ENCODE assay signal across 19 mouse cellular contexts in the genomic region with DNA sequence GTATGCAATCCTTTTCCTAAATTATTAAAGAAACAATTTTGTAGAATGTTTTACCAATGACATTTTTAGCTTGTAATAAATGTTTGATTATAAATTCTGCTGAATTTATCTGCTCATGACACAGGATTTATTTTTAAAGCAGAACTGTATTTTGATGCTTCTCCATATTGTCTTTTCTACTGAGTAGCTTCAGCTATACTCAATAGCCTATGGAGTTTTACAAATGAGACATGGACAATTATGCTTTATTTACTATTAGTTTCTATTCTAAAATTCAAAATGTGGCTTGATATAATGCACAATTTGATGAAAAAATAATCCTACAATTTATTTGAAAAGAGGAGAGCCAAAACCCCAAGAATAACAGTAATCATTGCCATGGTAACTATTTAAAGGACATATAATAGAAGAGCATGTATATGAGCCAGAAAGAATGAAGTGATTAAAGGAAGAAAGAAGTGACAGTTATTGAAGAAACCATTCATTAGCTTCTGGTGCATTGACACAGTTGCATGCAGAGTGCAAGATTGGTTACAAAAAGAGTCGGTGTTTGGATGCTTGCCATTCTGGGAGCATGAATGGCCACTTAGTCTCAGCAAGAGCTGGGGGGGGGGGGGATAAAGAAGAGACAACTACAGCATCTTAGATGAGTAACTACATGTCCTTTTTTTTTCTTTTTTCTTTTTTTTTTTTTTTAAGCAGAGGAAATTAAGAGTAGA.
DNase-seq lines count a peak whose midpoint lies in the region; ATAC-seq lines count a peak whose summit lies in the region.
"Had no signal": no experiment of that assay in that cellular context is flagged by ENCODE, and none has a peak within 500 bp of the region (broad histone marks: within the 10 kb centered on the region; RNA-seq: fewer than 3 reads in every experiment).

No protein-coding gene starts in this region.

- DNase-seq in frontal cortex, postnatal 36 days (ENCODE audit: low spot score in 2 of 2) = no peak
- peak; percentile 55 to 60 for DNase-seq in right cerebral cortex, postnatal 10 days (ENCODE audit: low spot score in 2 of 2)
- no peak for DNase-seq in right cerebral cortex, postnatal 4 days
- peak; percentile 27 for DNase-seq in telencephalon, adult 2 months (ENCODE audit: low read depth, low spot score)
- DNase-seq in urinary bladder, postnatal 14 days (ENCODE audit: low spot score) = no peak
- no peak for DNase-seq in kidney, postnatal 4 days
- DNase-seq: adrenal gland, adult 8-10 months; B cell, adult 2 months; cerebellum, postnatal 25 days; heart, postnatal 10 days; kidney, postnatal 14 days; layer of hippocampus, postnatal 36 days; liver, postnatal 0 days had no signal

- ATAC-seq in frontal cortex, adult (ENCODE audit: low TSS enrichment) = peak; percentile 47; the same call in 1 of the 2 replicates
- peak; percentile 95 for ATAC-seq in hindbrain, embryonic 16.5 days
- ATAC-seq: intestine, embryonic 15.5 days; liver, postnatal 0 days had no signal

- no peaks in the 10 kb centered on the region for H3K4me1 ChIP-seq in hindbrain, embryonic 16.5 days (ENCODE audit: control insufficient read depth, insufficient read depth, low read depth, low read length)
- H3K4me1 ChIP-seq: embryonic facial prominence, embryonic 13.5 days; intestine, embryonic 15.5 days had no signal

- no peak overlapping the region for H3K9ac ChIP-seq in hindbrain, embryonic 16.5 days (ENCODE audit: low read depth, low read length)
- H3K9ac ChIP-seq: embryonic facial prominence, embryonic 13.5 days; intestine, embryonic 15.5 days; liver, postnatal 0 days had no signal

- H3K4me3 ChIP-seq in hindbrain, embryonic 16.5 days (ENCODE audit: low read length) = no peak overlapping the region
- H3K4me3 ChIP-seq: embryonic facial prominence, embryonic 13.5 days; intestine, embryonic 15.5 days; myocyte had no signal

- no peaks in the 10 kb centered on the region for H3K36me3 ChIP-seq in hindbrain, embryonic 16.5 days (ENCODE audit: control insufficient read depth, insufficient read depth, low read length)
- H3K36me3 ChIP-seq: embryonic facial prominence, embryonic 13.5 days; intestine, embryonic 15.5 days had no signal

- H3K27ac ChIP-seq in hindbrain, embryonic 16.5 days (ENCODE audit: low read depth, low read length) = no peak overlapping the region
- H3K27ac ChIP-seq: embryonic facial prominence, embryonic 13.5 days; intestine, embryonic 15.5 days; macrophage had no signal

- H3K27me3 ChIP-seq in hindbrain, embryonic 16.5 days (replicated peaks; ENCODE audit: control insufficient read depth, insufficient read depth, low read length) = no peaks in the 10 kb centered on the region
- H3K27me3 ChIP-seq: embryonic facial prominence, embryonic 13.5 days; intestine, embryonic 15.5 days had no signal

- no peak overlapping the region for H3K4me2 ChIP-seq in hindbrain, embryonic 16.5 days (ENCODE audit: low read length)
- H3K4me2 ChIP-seq: embryonic facial prominence, embryonic 13.5 days; intestine, embryonic 15.5 days had no signal

- no peaks in the 10 kb centered on the region for H3K9me3 ChIP-seq in hindbrain, embryonic 16.5 days (ENCODE audit: control insufficient read depth, low read length)
- H3K9me3 ChIP-seq: embryonic facial prominence, embryonic 13.5 days; intestine, embryonic 15.5 days had no signal

- 12% methylated on average over 1 of the region's 1 CpGs for WGBS in hindbrain, embryonic 16.5 days

Comparison
In these comparisons a context has a peak if more than half of its experiments do, and no peak if none do; other contexts are left out.
1. DNase-seq: peak in right cerebral cortex, postnatal 10 days (2 of 2) and telencephalon, adult 2 months (single experiment); none in frontal cortex, postnatal 36 days (0 of 2), right cerebral cortex, postnatal 4 days (single experiment), urinary bladder, postnatal 14 days (single experiment) and kidney, postnatal 4 days (0 of 2).